Mouse (Mus musculus): ENCODE results near the gene Epb41l4b.

GRCm38 (mm10) chr4:57095569-57095968 is 47.7 kb downstream of the Epb41l4b start:
- TF ChIP-seq POLR2A (IDR thresholded peaks at IDR 0.05; ENCODE audit: low read depth, low read length) = no peak
- no peak for TF ChIP-seq CTCF (IDR thresholded peaks at IDR 0.05; ENCODE audit: borderline replicate concordance, insufficient read depth, low read length)
